ENCODE assay signal across 13 mouse cellular contexts in the genomic region with DNA sequence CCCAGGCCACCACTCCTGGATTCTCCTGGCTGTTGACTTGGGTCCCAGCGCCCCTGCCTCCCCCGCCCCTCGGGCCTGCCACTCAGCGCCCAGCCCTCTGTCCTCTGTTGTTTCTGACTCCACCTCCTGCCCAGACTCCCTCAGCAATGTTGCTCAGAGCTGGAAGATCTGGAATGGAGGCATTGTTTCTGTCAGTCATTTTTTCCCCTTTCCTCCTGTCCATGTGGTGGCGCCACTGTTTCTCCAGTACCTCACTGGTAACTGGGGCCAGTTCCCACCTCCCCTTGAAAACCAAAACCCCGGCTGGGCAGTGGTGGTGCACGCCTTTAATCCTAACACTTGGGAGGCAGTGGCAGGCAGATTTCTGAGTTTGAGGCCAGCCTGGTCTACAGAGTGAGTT. TPM values are rescaled to one million over a fixed set of nuclear protein-coding genes. Genes with fewer than 3 reads are reported as not detected.
DNase-seq lines count a peak whose midpoint lies in the region; ATAC-seq lines count a peak whose summit lies in the region.
"Had no signal": no experiment of that assay in that cellular context is flagged by ENCODE, and none has a peak within 500 bp of the region (broad histone marks: within the 10 kb centered on the region; RNA-seq: fewer than 3 reads in every experiment).

No protein-coding gene starts in this region.

- DNase-seq in adrenal gland, postnatal 10 days, result peak; percentile 9
- DNase-seq in adrenal gland, postnatal 25 days, result no peak
- peak; percentile 16 for DNase-seq in kidney, postnatal 10 days
- DNase-seq in kidney, postnatal 4 days, result no peak
- DNase-seq in 416B (ENCODE audit: low read depth) (peak; percentile 54), WW6 (ENCODE audit: low read depth, low spot score) (peak; percentile 84)
- DNase-seq in cerebellum, postnatal 14 days, result no peak
- DNase-seq: adrenal gland, adult 8-10 months had no signal

- ATAC-seq in monocyte, adult 5-6 weeks (replicated peaks; ENCODE audit: insufficient number of reproducible peaks, low FRiP score, low TSS enrichment, poor library complexity, severe bottlenecking), result no peak
- ATAC-seq: inflammation-experienced regulatory T-cells, adult 6 months had no signal

RNA-seq across cellular contexts. Expression of a gene that starts 9.5 kb away (rescaled TPM):
- 10 to 100 TPM; 17.7 to 20.5 TPM for total RNA-seq in adrenal gland, postnatal 10 days (2021)
- total RNA-seq in adrenal gland, postnatal 25 days (2021), result 15.6 and 19.9 TPM in 2 replicates
- 189 to 455 TPM (median 252 TPM) in 3 replicates for total RNA-seq in monocyte, adult 5-6 weeks (2017)

RNA-seq across cellular contexts. Expression of a gene that starts 29.2 kb away (rescaled TPM):
- 1 to 10 TPM; 4.8 to 8.9 TPM for total RNA-seq in adrenal gland, postnatal 10 days (2021)
- 3.9 and 6.2 TPM in 2 replicates for total RNA-seq in adrenal gland, postnatal 25 days (2021)
- total RNA-seq in monocyte, adult 5-6 weeks (2017), result 0.87 to 2.5 TPM in 2 of 3 replicates, not detected in the other

RNA-seq across cellular contexts. Expression of a gene that starts 45.4 kb away (rescaled TPM):
- total RNA-seq in adrenal gland, postnatal 10 days (2021), result 10 to 100 TPM; 49.6 to 50.1 TPM
- total RNA-seq in adrenal gland, postnatal 25 days (2021), result 72.0 and 75.6 TPM in 2 replicates
- 90.9 to 99.4 TPM (median 96.2 TPM) in 3 replicates for total RNA-seq in monocyte, adult 5-6 weeks (2017)

RNA-seq across cellular contexts. Expression of a gene that starts 46.9 kb away (rescaled TPM):
- under 1 TPM in 1 of 2 experiments, not detected in 1; 0.27 TPM for total RNA-seq in adrenal gland, postnatal 10 days (2021)
- not detected in 2 replicates for total RNA-seq in adrenal gland, postnatal 25 days (2021)
- total RNA-seq in monocyte, adult 5-6 weeks (2017), result not detected in 3 replicates
- total RNA-seq: hematopoietic stem cell, adult 5-6 weeks; megakaryocyte-erythroid progenitor cell, adult 5-6 weeks; neutrophil, adult 5-6 weeks had no signal

RNA-seq across cellular contexts. Expression of a gene that starts 56.8 kb away (rescaled TPM):
- total RNA-seq in adrenal gland, postnatal 10 days (2021), result not detected
- total RNA-seq in adrenal gland, postnatal 25 days (2021), result not detected in 2 replicates
- not detected in 3 replicates for total RNA-seq in monocyte, adult 5-6 weeks (2017)
- total RNA-seq: adrenal gland, adult 8-10 months; hematopoietic stem cell, adult 5-6 weeks; megakaryocyte-erythroid progenitor cell, adult 5-6 weeks; neutrophil, adult 5-6 weeks had no signal

Comparison
In these comparisons a context has a peak if more than half of its experiments do, and no peak if none do; other contexts are left out.
1. DNase-seq: peak in adrenal gland, postnatal 10 days (single experiment), kidney, postnatal 10 days (single experiment), 416B (single experiment) and WW6 (single experiment); none in adrenal gland, postnatal 25 days (single experiment), kidney, postnatal 4 days (0 of 2) and cerebellum, postnatal 14 days (0 of 2).